In genomic region chrX:35921922-35922321, GRCm38 (mm10) we compare ENCODE assay signal across 11 mouse cellular contexts.
"Had no signal": no experiment of that assay in that cellular context is flagged by ENCODE, and none has a peak within 500 bp of the region (broad histone marks: within the 10 kb centered on the region; RNA-seq: fewer than 3 reads in every experiment).

No protein-coding gene starts in this region.

- ATAC-seq: midbrain, embryonic 13.5 days; midbrain, embryonic 15.5 days had no signal

- DNase-seq: lung, adult 18-20 months; lung, embryonic 14.5 days; lung, postnatal 10 days; lung, postnatal 4 days; right cerebral cortex, postnatal 14 days; right cerebral cortex, postnatal 4 days; thymus, adult 2 months; thymus, postnatal 25 days; thymus, postnatal 4 days had no signal
